Mouse (Mus musculus): ENCODE data around the gene Ssbp4. TPM values are rescaled to one million over a fixed set of nuclear protein-coding genes. Genes with fewer than 3 reads are reported as not detected.

The Ssbp4 gene
- 127 and 131 TPM in 2 replicates for polyA plus RNA-seq (2015; fragmentation: Nextera tagmentation; extraction: Ambion mirVana)

GRCm38 (mm10) chr8:70608749-70609367, at the start of gene Ssbp4:
TSS of gene Ssbp4 (minus strand) at chr8:70608872.

GRCm38 (mm10) chr8:70632346-70632892, 23.7 kb upstream of the Ssbp4 start, which contains the start of gene Gdf15:
TSS of gene Gdf15 (minus strand) at chr8:70632456.

GRCm38 (mm10) chr8:70615894-70616293, 7.2 kb upstream of the Ssbp4 start, which contains the start of gene Lrrc25:
TSS of gene Lrrc25 (plus strand) at chr8:70616155.

GRCm38 (mm10) chr8:70593961-70594609, 14.6 kb downstream of the Ssbp4 start, which contains the start of gene Isyna1:
TSS of gene Isyna1 (plus strand) at chr8:70594373.

Other genes with a start within 250 kb of the Ssbp4 start
- gene Comp, start 235.3 kb downstream of the Ssbp4 start, polyA plus RNA-seq (2015; fragmentation: Nextera tagmentation; extraction: Ambion mirVana): 0.19 and 0.43 TPM in 2 replicates
- 11.4 and 13.8 TPM in 2 replicates for gene Crtc1, start 169.3 kb downstream of the Ssbp4 start, polyA plus RNA-seq (2015; fragmentation: Nextera tagmentation; extraction: Ambion mirVana)
- 14.9 and 21.4 TPM in 2 replicates for gene Klhl26, start 131.9 kb downstream of the Ssbp4 start, polyA plus RNA-seq (2015; fragmentation: Nextera tagmentation; extraction: Ambion mirVana)
- 12.5 and 16.1 TPM in 2 replicates for gene Tmem59l, start 121.5 kb downstream of the Ssbp4 start, polyA plus RNA-seq (2015; fragmentation: Nextera tagmentation; extraction: Ambion mirVana)
- gene Crlf1, start 115.7 kb downstream of the Ssbp4 start, polyA plus RNA-seq (2015; fragmentation: Nextera tagmentation; extraction: Ambion mirVana): 0.79 and 2.8 TPM in 2 replicates
- 186 and 214 TPM in 2 replicates for gene Rex1bd, start 102.1 kb downstream of the Ssbp4 start, polyA plus RNA-seq (2015; fragmentation: Nextera tagmentation; extraction: Ambion mirVana)
- 813 and 866 TPM in 2 replicates for gene Uba52, start 98.1 kb downstream of the Ssbp4 start, polyA plus RNA-seq (2015; fragmentation: Nextera tagmentation; extraction: Ambion mirVana)
- gene Fkbp8, start 81.1 kb downstream of the Ssbp4 start, polyA plus RNA-seq (2015; fragmentation: Nextera tagmentation; extraction: Ambion mirVana): 271 and 313 TPM in 2 replicates
- gene Kxd1, start 80.9 kb downstream of the Ssbp4 start, polyA plus RNA-seq (2015; fragmentation: Nextera tagmentation; extraction: Ambion mirVana): 62.6 and 81.0 TPM in 2 replicates
- 10.6 and 15.9 TPM in 2 replicates for gene Ell, start 69.4 kb downstream of the Ssbp4 start, polyA plus RNA-seq (2015; fragmentation: Nextera tagmentation; extraction: Ambion mirVana)
- 85.1 and 85.8 TPM in 2 replicates for gene Isyna1, start 14.5 kb downstream of the Ssbp4 start, polyA plus RNA-seq (2015; fragmentation: Nextera tagmentation; extraction: Ambion mirVana)
- gene Lrrc25, start 7.3 kb upstream of the Ssbp4 start, polyA plus RNA-seq (2015; fragmentation: Nextera tagmentation; extraction: Ambion mirVana): 4.8 and 5.1 TPM in 2 replicates
- gene Gdf15, start 23.6 kb upstream of the Ssbp4 start, polyA plus RNA-seq (2015; fragmentation: Nextera tagmentation; extraction: Ambion mirVana): 0.72 and 1.8 TPM in 2 replicates
- 45.9 and 87.4 TPM in 2 replicates for gene Pgpep1, start 51.5 kb upstream of the Ssbp4 start, polyA plus RNA-seq (2015; fragmentation: Nextera tagmentation; extraction: Ambion mirVana)
- 186 and 193 TPM in 2 replicates for gene Lsm4, start 64.4 kb upstream of the Ssbp4 start, polyA plus RNA-seq (2015; fragmentation: Nextera tagmentation; extraction: Ambion mirVana)
- 136 and 140 TPM in 2 replicates for gene Jund, start 90.1 kb upstream of the Ssbp4 start, polyA plus RNA-seq (2015; fragmentation: Nextera tagmentation; extraction: Ambion mirVana)
- gene Iqcn, start 94.6 kb upstream of the Ssbp4 start, polyA plus RNA-seq (2015; fragmentation: Nextera tagmentation; extraction: Ambion mirVana): 0.04 and 0.05 TPM in 2 replicates
- 0.17 and 0.50 TPM in 2 replicates for gene Gm3336, start 109.7 kb upstream of the Ssbp4 start, polyA plus RNA-seq (2015; fragmentation: Nextera tagmentation; extraction: Ambion mirVana)
- gene Pde4c, start 114.8 kb upstream of the Ssbp4 start, polyA plus RNA-seq (2015; fragmentation: Nextera tagmentation; extraction: Ambion mirVana): 0.05 and 0.72 TPM in 2 replicates
- gene Rab3a, start 145.8 kb upstream of the Ssbp4 start, polyA plus RNA-seq (2015; fragmentation: Nextera tagmentation; extraction: Ambion mirVana): 62.7 and 85.6 TPM in 2 replicates
- gene Mpv17l2, start 152.1 kb upstream of the Ssbp4 start, polyA plus RNA-seq (2015; fragmentation: Nextera tagmentation; extraction: Ambion mirVana): 97.0 and 178 TPM in 2 replicates
- 28.8 and 38.7 TPM in 2 replicates for gene Pik3r2, start 167.8 kb upstream of the Ssbp4 start, polyA plus RNA-seq (2015; fragmentation: Nextera tagmentation; extraction: Ambion mirVana)
- gene Mast3, start 196.2 kb upstream of the Ssbp4 start, polyA plus RNA-seq (2015; fragmentation: Nextera tagmentation; extraction: Ambion mirVana): 7.7 and 11.8 TPM in 2 replicates
- gene Il12rb1, start 199.6 kb upstream of the Ssbp4 start, polyA plus RNA-seq (2015; fragmentation: Nextera tagmentation; extraction: Ambion mirVana): 0.18 and 0.20 TPM in 2 replicates
- 7.9 TPM in 2 replicates for gene Arrdc2, start 230.8 kb upstream of the Ssbp4 start, polyA plus RNA-seq (2015; fragmentation: Nextera tagmentation; extraction: Ambion mirVana)

Measured in adrenal gland, postnatal 0 days (tissue).